Mouse (Mus musculus): Measurements from ENCODE around the gene Gm32742. TPM values are rescaled to one million over a fixed set of nuclear protein-coding genes. Genes with fewer than 3 reads are reported as not detected.
"Not testable (repeated sequence)": the region's sequence is repeated elsewhere in the genome, so short reads cannot be mapped to it uniquely, and the experiment has no call there.

Gene Gm32742
- total and polyA plus RNA-seq, 3 experiments: not detected

DNA sequence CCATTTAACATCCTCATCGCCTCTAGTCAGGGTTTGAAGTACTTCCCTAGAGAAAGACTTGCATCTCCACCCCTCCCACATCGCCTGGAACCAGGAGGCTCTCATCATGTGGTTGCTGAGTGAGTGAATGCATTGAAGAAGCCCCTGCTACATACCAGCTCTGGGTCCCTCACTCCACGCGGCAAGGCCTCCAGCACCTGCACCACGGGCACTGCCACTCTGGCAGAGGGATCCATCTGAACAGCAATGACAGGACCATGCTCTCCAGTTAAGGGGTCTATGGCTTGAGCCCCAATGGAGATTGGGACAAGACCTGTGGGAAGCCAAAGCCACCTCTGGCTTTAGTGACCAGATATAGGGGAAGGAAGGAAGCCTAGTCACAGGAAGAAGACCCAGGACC, 18.0 kb downstream of the Gm32742 start:
- DNase-seq: no peak

DNA sequence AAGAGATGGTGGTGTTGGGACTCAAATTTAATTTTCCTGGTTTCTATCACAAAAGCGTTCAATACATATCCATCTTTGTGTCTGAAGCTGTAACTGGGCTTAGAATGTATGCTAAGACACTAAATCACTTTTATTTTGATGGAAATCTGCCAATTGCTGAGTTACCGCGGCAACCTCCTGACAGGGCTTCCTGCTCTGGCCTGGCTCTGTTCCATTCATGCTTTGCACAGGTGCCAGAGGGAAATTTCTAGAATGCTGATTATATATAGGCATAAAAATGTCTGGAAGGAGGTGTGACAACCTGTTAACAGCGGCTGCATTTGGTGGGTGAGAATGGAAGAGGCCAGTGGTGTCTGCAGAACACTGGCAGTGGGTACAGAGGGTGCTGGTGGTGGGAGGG, 18.8 kb downstream of the Gm32742 start:
- DNase-seq: no peak

DNA sequence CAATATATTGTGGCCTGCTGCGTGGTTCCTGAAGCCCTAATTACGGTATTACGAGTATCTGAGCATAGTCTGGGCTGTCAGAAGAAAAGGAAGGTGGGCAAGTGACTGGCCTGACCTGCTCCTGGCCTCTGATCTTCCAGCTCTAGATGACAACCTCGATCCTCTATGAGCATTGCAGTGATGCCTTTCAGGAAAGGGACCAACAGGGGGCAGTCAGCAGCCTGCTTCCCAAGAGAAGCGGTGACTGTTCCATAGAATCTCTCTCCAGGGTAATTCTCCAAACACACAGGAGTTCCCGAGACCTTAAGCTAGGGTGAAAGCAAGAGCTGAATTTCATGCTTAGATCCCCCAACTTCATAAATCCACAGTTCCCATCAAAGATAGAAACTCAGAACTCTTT, 21.1 kb downstream of the Gm32742 start:
- no peak for DNase-seq

DNA sequence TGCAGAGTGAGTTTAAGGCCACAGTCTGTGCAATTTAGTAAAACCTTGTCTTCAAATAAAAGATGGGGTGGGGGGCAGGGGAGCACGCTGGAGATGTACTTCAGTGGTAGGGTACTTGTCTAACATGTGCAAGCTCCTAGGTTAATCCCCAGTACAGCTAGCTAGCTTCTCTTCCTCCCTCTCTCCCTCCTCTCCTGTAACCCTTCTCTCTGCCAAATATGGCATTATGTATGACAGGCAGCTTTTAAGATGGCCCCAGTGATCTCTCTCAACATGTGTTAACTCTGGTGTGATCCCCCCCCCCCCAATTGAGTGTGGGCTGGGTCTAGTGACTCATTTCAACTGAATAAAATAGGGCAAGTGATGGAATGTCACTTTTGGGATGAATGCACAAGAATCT, 21.9 kb downstream of the Gm32742 start:
- no peak for DNase-seq

DNA sequence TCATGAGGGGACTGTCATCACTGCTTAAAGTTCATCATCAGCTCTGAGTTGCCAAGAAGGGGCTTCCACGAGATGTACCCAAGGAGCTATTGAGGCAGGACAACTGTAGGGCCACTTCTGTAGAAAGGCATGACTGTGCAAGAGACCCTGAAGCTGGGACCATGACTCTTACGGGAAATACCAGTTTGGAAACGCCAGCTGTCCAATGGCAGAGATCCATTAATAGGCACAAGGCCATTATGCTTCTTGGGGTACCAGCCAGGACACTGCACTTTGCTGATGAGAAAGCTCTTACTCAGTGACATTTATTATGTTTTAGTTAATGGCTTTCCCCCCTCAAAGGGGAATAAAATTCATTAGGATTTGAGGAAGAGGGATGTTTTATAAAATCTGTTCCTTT, 24.6 kb downstream of the Gm32742 start:
- no peak for DNase-seq

DNA sequence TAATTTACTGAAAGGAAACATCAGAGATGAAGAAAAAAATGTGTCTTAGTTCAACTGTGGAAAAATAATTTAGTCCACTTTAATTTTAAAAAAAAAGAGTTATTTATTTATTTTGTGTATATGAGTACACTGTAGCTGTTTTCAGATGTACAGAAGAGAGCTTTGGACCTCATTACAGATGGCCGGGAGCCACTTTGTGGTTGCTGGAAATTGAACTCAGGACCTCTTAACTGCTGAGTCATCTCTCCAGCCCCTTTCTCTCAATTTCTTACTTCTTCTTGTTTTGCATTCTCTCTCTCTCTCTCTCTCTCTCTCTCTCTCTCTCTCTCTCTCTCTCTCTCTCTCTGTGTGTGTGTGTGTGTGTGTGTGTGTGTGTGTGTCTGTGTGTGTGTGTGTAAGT, 25.9 kb downstream of the Gm32742 start:
- not testable (repeated sequence) for DNase-seq

DNA sequence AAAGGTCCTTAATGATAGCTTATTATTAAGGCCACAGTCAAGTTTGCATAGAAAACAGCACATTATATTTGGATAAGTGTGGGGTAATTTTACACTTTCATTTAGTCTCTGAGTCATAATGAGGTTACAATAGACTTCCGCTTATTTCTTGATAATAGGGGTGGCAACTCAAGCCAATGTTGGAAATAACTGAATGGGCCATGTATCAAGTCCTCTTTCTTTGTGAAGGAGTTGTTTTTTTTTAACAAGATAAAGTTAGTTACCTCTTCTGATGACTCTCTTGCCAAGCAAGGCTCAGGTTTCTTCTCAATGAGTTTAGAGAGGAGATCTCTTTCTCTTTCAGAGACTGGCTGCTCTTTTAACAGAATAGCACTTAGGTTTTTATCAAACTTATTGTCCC, 27.0 kb downstream of the Gm32742 start:
- no peak for DNase-seq

DNA sequence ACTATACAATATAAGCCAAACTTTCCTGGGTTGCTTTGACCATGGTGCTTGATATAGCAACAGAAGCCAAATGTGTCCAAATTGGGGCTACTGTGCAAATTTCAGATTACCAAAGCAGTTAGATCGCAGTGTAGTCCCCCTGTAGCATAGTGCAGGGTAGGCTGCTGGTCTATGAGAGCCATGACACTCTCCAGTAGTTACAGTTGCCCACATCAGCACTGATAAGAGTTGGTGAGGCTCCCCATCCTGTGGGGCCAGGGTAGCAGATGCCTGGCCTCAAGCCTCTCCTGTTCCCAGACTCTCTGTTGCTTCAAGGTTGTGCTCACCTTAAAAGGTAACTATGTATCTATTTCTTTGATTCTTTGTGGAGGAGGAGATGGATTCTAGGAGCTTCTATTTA, 27.5 kb downstream of the Gm32742 start:
- DNase-seq: no peak

DNA sequence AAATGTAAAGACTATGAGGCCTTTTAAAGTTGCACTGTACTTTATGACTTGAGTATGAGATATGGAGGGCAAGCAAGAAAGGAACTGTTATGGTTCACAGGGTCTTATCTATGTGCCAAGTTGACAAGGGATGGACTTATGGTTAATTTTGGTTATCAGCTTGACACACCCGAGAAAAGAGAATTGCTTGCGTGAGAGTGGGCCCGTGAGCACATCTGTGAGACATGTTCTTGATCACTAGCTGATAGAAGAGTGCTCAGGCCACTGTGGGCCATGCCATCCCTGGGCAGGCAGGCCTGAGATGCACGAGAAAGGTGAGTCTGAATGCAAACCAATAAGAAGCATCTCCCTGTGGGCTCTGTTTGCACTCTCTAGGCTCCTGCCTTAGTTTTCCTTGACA, 27.9 kb downstream of the Gm32742 start:
- no peak for DNase-seq

DNA sequence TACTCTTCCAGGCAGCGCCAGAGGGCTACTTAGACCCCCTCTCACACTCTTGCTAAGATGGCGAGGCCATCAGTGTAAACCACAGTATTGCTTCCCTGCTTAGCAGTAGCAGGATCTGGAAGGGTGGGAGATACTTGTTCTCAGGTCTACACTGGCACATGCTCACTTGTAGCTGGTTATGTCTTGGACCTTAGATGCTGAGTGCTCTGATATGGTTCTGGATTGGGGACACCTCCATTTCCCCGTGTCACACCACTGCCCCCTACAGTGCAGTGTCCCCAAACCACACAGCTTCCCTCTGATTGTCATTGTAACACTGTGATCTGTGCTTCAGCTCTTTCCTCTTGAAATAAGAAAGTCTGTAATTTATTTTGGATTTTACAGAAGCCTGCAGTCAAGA, 28.3 kb downstream of the Gm32742 start:
- peak; percentile 58 for DNase-seq

DNA sequence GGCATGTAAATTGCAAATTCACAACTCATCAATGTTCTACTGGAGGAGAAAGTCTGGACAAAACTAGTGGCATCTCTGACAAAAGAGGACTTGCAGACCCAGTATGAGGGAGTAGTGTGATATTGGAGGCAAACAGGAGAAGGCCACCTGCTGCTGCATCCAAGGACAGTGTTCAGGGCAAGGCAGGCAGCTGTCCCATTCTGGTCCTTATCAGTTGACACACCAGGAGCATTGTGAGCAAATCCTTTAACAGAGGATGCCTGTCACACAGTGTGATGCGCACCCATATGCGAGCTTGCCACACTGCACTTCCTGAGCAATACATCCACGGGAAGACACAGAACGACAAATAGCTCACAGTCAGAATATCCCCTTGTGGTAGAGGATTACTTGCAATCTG, 50.5 kb downstream of the Gm32742 start:
- DNase-seq: no peak

DNA sequence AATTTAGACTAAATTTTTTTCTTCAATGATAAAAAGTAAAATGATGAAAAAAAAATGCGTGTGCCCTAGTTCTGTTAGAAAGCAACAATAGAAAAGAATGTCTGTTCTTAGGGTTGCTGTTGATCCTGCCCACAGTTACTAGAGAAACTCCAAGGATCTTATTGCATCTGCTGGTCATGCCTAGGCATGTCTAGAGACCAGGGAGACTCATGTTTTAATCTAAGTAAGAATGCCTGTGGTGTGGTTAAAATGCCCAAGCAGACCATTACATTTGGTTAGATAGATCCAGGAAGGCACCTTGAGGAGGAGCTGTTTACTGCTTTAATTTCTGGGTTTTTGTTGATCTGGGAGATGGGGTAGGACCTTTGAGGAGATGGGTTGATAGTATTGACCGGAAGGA, 59.6 kb downstream of the Gm32742 start:
- no peak for DNase-seq

DNA sequence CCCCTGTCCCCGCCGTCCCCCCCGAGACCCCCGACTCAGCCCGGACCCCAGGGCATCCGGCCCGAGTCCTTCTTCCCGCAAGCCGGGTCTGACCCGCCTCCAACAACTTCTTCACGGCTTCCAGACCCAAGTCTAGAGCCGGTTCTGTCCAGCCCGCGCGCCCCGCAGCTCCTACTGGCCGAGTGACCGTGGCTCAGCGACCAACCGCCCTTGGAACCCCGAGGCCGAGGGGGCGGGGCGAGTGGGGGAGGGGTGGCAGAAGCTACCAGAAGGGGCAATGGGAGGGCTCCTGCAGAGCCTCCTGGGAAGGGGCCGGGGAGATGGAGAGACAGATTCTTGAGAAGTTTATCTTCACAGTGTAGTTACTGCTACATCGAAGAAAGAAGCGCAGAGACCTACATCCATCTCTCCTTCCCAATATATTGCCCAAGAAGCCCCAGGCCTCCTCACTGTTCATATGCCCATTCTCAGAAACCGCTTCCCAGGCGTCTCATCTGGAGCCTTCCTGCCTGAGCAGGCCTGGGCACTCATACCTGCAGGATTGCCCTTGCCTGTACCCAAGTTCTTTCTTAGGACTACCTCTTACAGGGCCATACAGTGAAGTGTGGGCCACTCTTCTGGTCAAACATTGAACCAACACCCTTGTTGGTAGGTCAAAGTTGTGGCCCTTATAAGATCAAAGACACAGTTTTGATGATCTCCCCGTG, 61.4 kb downstream of the Gm32742 start:
- peak; percentile 70 for DNase-seq

DNA sequence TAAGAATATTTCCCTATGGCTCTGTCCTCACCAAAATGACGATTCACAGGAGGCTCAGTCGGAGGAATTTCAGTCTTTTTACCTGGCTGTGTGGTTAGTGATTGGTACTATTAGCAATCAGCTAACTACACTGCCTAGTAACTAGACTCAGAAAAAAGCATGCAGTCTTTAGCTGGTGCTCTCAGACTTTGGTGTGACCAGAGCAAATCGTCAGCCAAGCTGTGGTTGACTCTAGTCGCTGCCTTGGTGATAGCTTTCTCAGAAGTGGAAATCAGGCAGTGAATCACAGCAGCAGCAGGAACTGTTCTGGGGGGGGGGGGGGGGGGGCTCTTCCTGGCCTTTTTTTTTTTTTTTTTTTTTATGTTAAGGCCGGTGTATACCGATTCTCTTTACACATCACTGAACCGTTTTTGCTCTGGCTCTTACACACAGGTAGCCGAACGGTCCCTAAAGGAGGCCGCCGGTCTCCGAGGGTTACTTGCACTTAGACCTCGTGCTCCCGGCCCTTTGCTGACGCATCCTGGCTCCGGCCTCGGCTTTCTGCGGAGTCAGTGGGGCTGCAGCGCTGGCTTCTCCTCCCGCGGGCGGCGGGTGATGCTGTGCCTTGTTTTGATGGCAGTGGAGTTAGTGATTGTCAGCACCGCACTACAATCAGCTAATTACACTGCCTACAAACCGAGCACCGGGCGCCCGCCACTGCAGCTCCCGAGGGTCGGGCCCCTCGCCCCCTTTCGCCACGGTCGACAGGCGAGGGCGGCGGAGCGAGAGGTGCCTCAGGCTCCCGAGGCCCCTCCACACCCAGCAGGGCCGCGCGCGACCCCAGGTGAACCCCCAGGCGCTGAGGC, 62.1 kb downstream of the Gm32742 start:
- peak; percentile 85 for DNase-seq

DNA sequence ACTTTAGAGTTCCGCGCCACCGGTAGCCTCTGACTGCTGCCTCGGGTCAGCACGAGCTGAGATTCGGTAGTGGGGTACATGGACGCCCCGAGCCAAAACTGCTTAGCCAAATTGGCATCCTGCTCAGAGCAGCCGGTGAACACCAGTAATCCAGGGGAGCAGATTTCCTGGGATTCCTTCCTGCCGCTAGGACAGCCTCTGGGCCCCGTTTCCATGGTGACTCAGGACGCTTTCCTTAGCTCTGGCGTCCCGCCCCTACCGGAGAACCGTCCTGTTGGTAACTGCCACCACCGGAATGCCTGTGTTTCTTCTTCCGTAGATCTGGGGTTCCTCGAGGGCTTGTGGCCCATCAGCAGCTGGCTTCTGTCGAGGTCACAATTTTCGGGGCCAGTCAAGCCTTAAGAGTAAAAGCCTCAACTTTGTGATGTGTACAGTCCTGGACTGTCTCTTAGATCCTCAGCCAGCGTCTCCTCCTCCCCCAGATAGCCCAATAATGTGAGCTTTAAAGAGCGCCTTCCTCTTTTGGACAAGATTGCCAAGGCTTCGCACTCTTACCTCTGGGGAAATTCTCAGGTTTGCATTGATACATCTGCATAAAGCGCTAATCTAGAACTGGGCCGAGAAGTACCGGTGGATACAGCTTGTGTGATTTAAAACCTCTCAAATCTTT, 63.4 kb downstream of the Gm32742 start, which contains the start of gene 4833427G06Rik:
4833427G06Rik (minus strand) TSS at position 323 of the 670 bp plus-strand sequence.
- peak; percentile 86 for DNase-seq

DNA sequence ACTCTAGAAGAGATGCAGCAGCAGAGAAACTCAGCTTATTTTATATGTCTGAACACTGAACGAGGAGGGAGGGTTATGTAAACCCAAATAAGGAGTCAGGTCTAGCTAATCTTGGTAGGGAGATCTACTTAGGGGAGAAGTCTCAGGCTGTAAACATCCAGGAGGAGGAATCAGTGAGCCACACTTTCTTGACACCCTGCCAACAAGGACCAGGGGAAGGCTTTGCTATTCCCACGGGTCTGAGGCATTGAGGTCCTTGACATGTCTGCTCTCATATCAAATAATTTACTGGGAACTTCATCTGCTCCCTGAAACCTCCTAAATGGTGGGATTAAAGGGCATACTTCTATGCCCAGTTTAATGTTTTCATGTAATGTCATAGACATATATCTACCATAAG, 69.0 kb downstream of the Gm32742 start:
- peak; percentile 75 for DNase-seq

DNA sequence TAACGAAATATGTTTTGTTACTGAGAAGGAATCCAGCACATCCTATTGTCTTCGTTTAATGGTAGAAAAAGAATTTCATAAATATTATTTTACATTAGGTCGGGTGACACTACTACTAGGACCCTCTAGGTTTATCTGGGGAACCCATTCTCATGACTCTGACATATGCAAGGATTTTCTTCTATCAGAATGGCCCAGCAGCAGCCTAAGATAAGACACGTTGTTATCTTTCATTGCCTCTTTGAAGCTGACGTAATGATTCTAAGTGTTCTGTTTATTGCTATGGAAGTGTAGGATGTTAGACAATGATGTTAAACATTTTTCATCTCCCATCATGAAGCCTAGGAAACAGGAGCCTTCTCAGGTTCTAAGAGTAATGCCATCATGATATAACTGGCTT, 71.6 kb downstream of the Gm32742 start:
- DNase-seq: no peak

DNA sequence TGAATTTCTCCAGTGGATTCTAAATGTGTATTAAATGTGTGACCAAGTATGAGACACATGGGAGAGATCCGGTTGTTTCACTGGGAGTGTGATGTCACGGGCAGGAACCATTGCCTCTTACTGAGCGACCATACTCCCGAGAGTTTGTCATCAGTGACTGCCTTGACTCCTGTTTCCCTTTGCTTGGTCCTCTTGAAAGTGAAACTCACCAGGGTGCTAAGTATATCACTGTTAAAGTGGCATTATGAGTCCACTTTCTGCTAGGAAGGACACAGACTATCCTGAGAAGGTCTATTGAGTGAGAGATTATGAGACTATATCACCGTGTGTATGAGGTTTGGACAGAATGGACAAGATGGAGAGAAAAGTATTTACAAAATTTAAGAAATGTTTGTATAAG, 83.7 kb downstream of the Gm32742 start:
- DNase-seq: no peak

Small RNAs within 50 kb of the gene (microRNA-seq; reads per million reads assigned to microRNA genes)
- gene Mir34b (40.4 to 78.6 reads per million in 2 experiments), gene Mir34c (1,295 to 2,581 reads per million in 2 experiments)

Other genes with a start within 250 kb of the Gm32742 start
- gene Sik2, start 156.4 kb downstream of the Gm32742 start, total RNA-seq (2021): 100 to 1,000 TPM; 107 to 108 TPM
- 81.4 and 146 TPM in 2 replicates for gene Sik2, start 156.4 kb downstream of the Gm32742 start, polyA plus RNA-seq (2012; rRNA removed)
- not detected for gene Btg4, start 104.6 kb downstream of the Gm32742 start, total RNA-seq (2021)
- gene Btg4, start 104.6 kb downstream of the Gm32742 start, polyA plus RNA-seq (2012; rRNA removed): not detected in 2 replicates
- gene Layn, start 88.4 kb downstream of the Gm32742 start, total RNA-seq (2021): 1 to 10 TPM; 5.8 to 9.1 TPM
- gene Layn, start 88.4 kb downstream of the Gm32742 start, polyA plus RNA-seq (2012; rRNA removed): 1.2 and 2.8 TPM in 2 replicates
- not detected for gene 4833427G06Rik, start 63.4 kb downstream of the Gm32742 start, total RNA-seq (2021)
- not detected in 2 replicates for gene 4833427G06Rik, start 63.4 kb downstream of the Gm32742 start, polyA plus RNA-seq (2012; rRNA removed)
- gene Pou2af1, start 48.2 kb upstream of the Gm32742 start, total RNA-seq (2021): under 1 TPM; 0.32 to 0.48 TPM
- gene Pou2af1, start 48.2 kb upstream of the Gm32742 start, polyA plus RNA-seq (2012; rRNA removed): 0.41 and 0.45 TPM in 2 replicates
- 1 to 10 TPM; 2.2 to 4.0 TPM for gene Colca2, start 113.1 kb upstream of the Gm32742 start, total RNA-seq (2021)
- 3.5 and 3.8 TPM in 2 replicates for gene Colca2, start 113.1 kb upstream of the Gm32742 start, polyA plus RNA-seq (2012; rRNA removed)
- not detected for gene 1810046K07Rik, start 163.4 kb upstream of the Gm32742 start, total RNA-seq (2021)
- gene 1810046K07Rik, start 163.4 kb upstream of the Gm32742 start, polyA plus RNA-seq (2012; rRNA removed): 0.08 TPM in 1 of 2 replicates, not detected in the other

Measured in adrenal gland, adult 2 months (tissue).